Comparison of ENCODE assay signal across 22 mouse cellular contexts in genomic region chr3:107749446-107749845, GRCm38 (mm10). TPM values are rescaled to one million over a fixed set of nuclear protein-coding genes. Genes with fewer than 3 reads are reported as not detected.
DNase-seq lines count a peak whose midpoint lies in the region; ATAC-seq and TF ChIP-seq lines count a peak whose summit lies in the region.
"Had no signal": no experiment of that assay in that cellular context is flagged by ENCODE, and none has a peak within 500 bp of the region (broad histone marks: within the 10 kb centered on the region; RNA-seq: fewer than 3 reads in every experiment).

No protein-coding gene starts in this region.

- no peaks in the 10 kb centered on the region for H3K27me3 ChIP-seq in forebrain, embryonic 10.5 days (ENCODE audit: poor library complexity, severe bottlenecking)
- no peaks in the 10 kb centered on the region for H3K27me3 ChIP-seq in forebrain, embryonic 13.5 days
- H3K27me3 ChIP-seq in kidney, adult 2 months (replicated peaks; ENCODE audit: control insufficient read depth, insufficient read depth, low read length), result no peaks in the 10 kb centered on the region
- no peaks in the 10 kb centered on the region for H3K27me3 ChIP-seq in midbrain, embryonic 16.5 days (ENCODE audit: control insufficient read depth, insufficient read depth, low read depth, low read length)
- no peaks in the 10 kb centered on the region for H3K27me3 ChIP-seq in midbrain, embryonic 11.5 days (ENCODE audit: control insufficient read depth, insufficient read depth, low read length)
- peaks cover 3% of the 10 kb centered on the region; the same call in 1 of the 2 replicates for H3K27me3 ChIP-seq in limb, embryonic 10.5 days (ENCODE audit: low read depth, poor library complexity, severe bottlenecking)
- H3K27me3 ChIP-seq: liver, embryonic 13.5 days; neural tube, embryonic 13.5 days; Patski had no signal

- H3K36me3 ChIP-seq in forebrain, embryonic 10.5 days (replicated peaks), result peaks cover 73% of the 10 kb centered on the region
- 0 out of 2 replicates have a peak, but pooled peaks cover 20% of the 10 kb centered on the region for H3K36me3 ChIP-seq in forebrain, embryonic 13.5 days (ENCODE audit: poor library complexity, severe bottlenecking)
- H3K36me3 ChIP-seq in kidney, adult 2 months (ENCODE audit: control insufficient read depth, insufficient read depth, low read length), result no peaks in the 10 kb centered on the region
- no peaks in the 10 kb centered on the region for H3K36me3 ChIP-seq in midbrain, embryonic 16.5 days (ENCODE audit: control insufficient read depth, insufficient read depth, low read length)
- peaks cover 6% of the 10 kb centered on the region; the same call in 1 of the 2 replicates for H3K36me3 ChIP-seq in midbrain, embryonic 11.5 days (ENCODE audit: control insufficient read depth, insufficient read depth, low read length)
- peaks cover 31% of the 10 kb centered on the region for H3K36me3 ChIP-seq in limb, embryonic 10.5 days

- no peak overlapping the region for H3K4me3 ChIP-seq in forebrain, embryonic 10.5 days
- H3K4me3 ChIP-seq in forebrain, embryonic 13.5 days, result no peak overlapping the region
- no peak overlapping the region for H3K4me3 ChIP-seq in kidney, adult 2 months (ENCODE audit: insufficient read depth, low read depth, low read length)
- H3K4me3 ChIP-seq in midbrain, embryonic 16.5 days (ENCODE audit: low read depth, low read length), result no peak overlapping the region
- no peak overlapping the region for H3K4me3 ChIP-seq in midbrain, embryonic 11.5 days (ENCODE audit: low read depth, low read length)
- H3K4me3 ChIP-seq in limb, embryonic 10.5 days, result no peak overlapping the region
- H3K4me3 ChIP-seq: erythroblast, embryonic 14.5 days; heart, embryonic 13.5 days; left cerebral cortex, adult 2 months; liver, embryonic 13.5 days; neural tube, embryonic 13.5 days had no signal

- no peak overlapping the region for H3K4me2 ChIP-seq in forebrain, embryonic 13.5 days
- H3K4me2 ChIP-seq in midbrain, embryonic 16.5 days (ENCODE audit: low read length), result no peak overlapping the region
- H3K4me2 ChIP-seq in midbrain, embryonic 11.5 days, result no peak overlapping the region
- H3K4me2 ChIP-seq: heart, embryonic 13.5 days; liver, embryonic 13.5 days; neural tube, embryonic 13.5 days had no signal

- no peak for TF ChIP-seq CTCF in kidney, adult 2 months (conservative IDR thresholded peaks at IDR 0.05; ENCODE audit: insufficient read depth, insufficient read length, low read depth, low read length)

- 88% methylated on average over 4 of the region's 4 CpGs for WGBS in forebrain, embryonic 10.5 days
- WGBS in forebrain, embryonic 13.5 days, result 70% methylated on average over 4 of the region's 4 CpGs
- 81% methylated on average over 4 of the region's 4 CpGs for WGBS in kidney, adult 2 months
- WGBS in midbrain, embryonic 16.5 days, result 67% methylated on average over 4 of the region's 4 CpGs
- 85% methylated on average over 4 of the region's 4 CpGs for WGBS in midbrain, embryonic 11.5 days
- WGBS in limb, embryonic 10.5 days, result 87% methylated on average over 4 of the region's 4 CpGs

- H3K9me3 ChIP-seq in forebrain, embryonic 10.5 days, result no peaks in the 10 kb centered on the region
- no peaks in the 10 kb centered on the region for H3K9me3 ChIP-seq in forebrain, embryonic 13.5 days (replicated peaks)
- no peaks in the 10 kb centered on the region for H3K9me3 ChIP-seq in midbrain, embryonic 16.5 days (replicated peaks; ENCODE audit: control insufficient read depth, low read length, poor library complexity, severe bottlenecking)
- H3K9me3 ChIP-seq in midbrain, embryonic 11.5 days (ENCODE audit: control insufficient read depth, low read length), result no peaks in the 10 kb centered on the region
- H3K9me3 ChIP-seq in limb, embryonic 10.5 days (replicated peaks), result no peaks in the 10 kb centered on the region
- H3K9me3 ChIP-seq: heart, embryonic 13.5 days; liver, embryonic 13.5 days; neural tube, embryonic 13.5 days had no signal

- no peak overlapping the region for H3K9ac ChIP-seq in forebrain, embryonic 13.5 days
- H3K9ac ChIP-seq in midbrain, embryonic 16.5 days (ENCODE audit: low read depth, low read length), result no peak overlapping the region
- H3K9ac ChIP-seq in midbrain, embryonic 11.5 days (ENCODE audit: low read length), result no peak overlapping the region
- H3K9ac ChIP-seq: forebrain, postnatal 0 days; heart, embryonic 13.5 days; liver, embryonic 13.5 days; neural tube, embryonic 13.5 days had no signal

- 0 out of 2 replicates have a peak overlapping the region, but pooled peaks have one; percentile 5 for H3K27ac ChIP-seq in forebrain, embryonic 10.5 days
- no peak overlapping the region for H3K27ac ChIP-seq in forebrain, embryonic 13.5 days
- H3K27ac ChIP-seq in kidney, adult 2 months (ENCODE audit: insufficient read depth, low read depth, low read length), result no peak overlapping the region
- no peak overlapping the region for H3K27ac ChIP-seq in midbrain, embryonic 16.5 days (ENCODE audit: low read length)
- H3K27ac ChIP-seq in midbrain, embryonic 11.5 days (ENCODE audit: low read depth, low read length), result no peak overlapping the region
- 0 out of 2 replicates have a peak overlapping the region, but pooled peaks have one; percentile 22 for H3K27ac ChIP-seq in limb, embryonic 10.5 days
- H3K27ac ChIP-seq: heart, embryonic 13.5 days; left cerebral cortex, adult 2 months; liver, embryonic 13.5 days; neural tube, embryonic 13.5 days had no signal

- ATAC-seq in forebrain, embryonic 13.5 days, result no peak
- 0 out of 2 replicates have a peak, but pooled peaks have one; percentile 32 for ATAC-seq in midbrain, embryonic 16.5 days
- ATAC-seq in midbrain, embryonic 11.5 days (ENCODE audit: low FRiP score), result no peak
- ATAC-seq: forebrain, postnatal 0 days; lung, postnatal 0 days; Patski had no signal

- H3K4me1 ChIP-seq in forebrain, embryonic 10.5 days, result no peaks in the 10 kb centered on the region
- H3K4me1 ChIP-seq in forebrain, embryonic 13.5 days, result peaks cover 16% of the 10 kb centered on the region
- no peaks in the 10 kb centered on the region for H3K4me1 ChIP-seq in kidney, adult 2 months (ENCODE audit: control insufficient read depth, insufficient read depth, low read length)
- no peaks in the 10 kb centered on the region for H3K4me1 ChIP-seq in midbrain, embryonic 16.5 days (ENCODE audit: control insufficient read depth, insufficient read depth, low read length)
- no peaks in the 10 kb centered on the region for H3K4me1 ChIP-seq in midbrain, embryonic 11.5 days (ENCODE audit: control insufficient read depth, insufficient read depth, low read length)
- H3K4me1 ChIP-seq in limb, embryonic 10.5 days, result peaks cover 16% of the 10 kb centered on the region; the same call in 1 of the 2 replicates
- H3K4me1 ChIP-seq: heart, embryonic 13.5 days; neural tube, embryonic 13.5 days had no signal

- no peak for TF ChIP-seq POLR2A in kidney, adult 2 months (IDR thresholded peaks at IDR 0.05; ENCODE audit: low read depth, low read length)

- DNase-seq in forebrain, embryonic 10.5 days (ENCODE audit: extremely low spot score, low spot score), result no peak
- DNase-seq in kidney, adult 2 months, result peak; percentile 26
- DNase-seq in kidney, adult 11 months, result no peak
- DNase-seq in midbrain, embryonic 11.5 days (ENCODE audit: low spot score, missing footprints), result no peak
- no peak for DNase-seq in limb, embryonic 10.5 days (ENCODE audit: low spot score)
- DNase-seq in B cell, adult 2 months, result no peak
- DNase-seq: adrenal gland, postnatal 10 days; forebrain, postnatal 0 days; gastrocnemius, postnatal 36 days; kidney, adult 9 months; layer of hippocampus, adult 9-11 months; liver, embryonic 13.5 days; right cerebral cortex, adult 18-20 months; thymus, postnatal 25 days had no signal

RNA-seq across cellular contexts. Expression of gene Csf1, which starts 10.8 kb away (rescaled TPM):
- polyA plus RNA-seq in forebrain, embryonic 10.5 days (2016; fragmentation: Nextera tagmentation; extraction: Ambion mirVana), result 4.6 and 4.8 TPM in 2 replicates
- polyA plus RNA-seq in forebrain, embryonic 13.5 days (2015; fragmentation: Nextera tagmentation; extraction: Ambion mirVana), result 4.5 and 4.9 TPM in 2 replicates
- polyA plus RNA-seq in kidney, adult 2 months (2012; rRNA removed), result 10.7 and 12.4 TPM in 2 replicates
- 6.0 and 6.3 TPM in 2 replicates for polyA plus RNA-seq in midbrain, embryonic 16.5 days (2015; fragmentation: Nextera tagmentation; extraction: Ambion mirVana)
- polyA plus RNA-seq in midbrain, embryonic 11.5 days (2014; fragmentation: Nextera tagmentation; extraction: Ambion mirVana), result 4.6 and 5.7 TPM in 2 replicates
- 3.4 and 4.6 TPM in 2 replicates for polyA plus RNA-seq in limb, embryonic 10.5 days (2016; fragmentation: Nextera tagmentation; extraction: Ambion mirVana)

RNA-seq across cellular contexts. Expression of gene Ahcyl1, which starts 53.1 kb away (rescaled TPM):
- 92.3 and 92.4 TPM in 2 replicates for polyA plus RNA-seq in forebrain, embryonic 10.5 days (2016; fragmentation: Nextera tagmentation; extraction: Ambion mirVana)
- 98.6 and 106 TPM in 2 replicates for polyA plus RNA-seq in forebrain, embryonic 13.5 days (2015; fragmentation: Nextera tagmentation; extraction: Ambion mirVana)
- 88.6 and 101 TPM in 2 replicates for polyA plus RNA-seq in kidney, adult 2 months (2012; rRNA removed)
- polyA plus RNA-seq in midbrain, embryonic 16.5 days (2015; fragmentation: Nextera tagmentation; extraction: Ambion mirVana), result 112 and 114 TPM in 2 replicates
- polyA plus RNA-seq in midbrain, embryonic 11.5 days (2014; fragmentation: Nextera tagmentation; extraction: Ambion mirVana), result 127 and 132 TPM in 2 replicates
- 83.4 and 98.2 TPM in 2 replicates for polyA plus RNA-seq in limb, embryonic 10.5 days (2016; fragmentation: Nextera tagmentation; extraction: Ambion mirVana)

Comparison
In these comparisons a context has a peak if more than half of its experiments do, and no peak if none do; other contexts are left out.
1. H3K27ac ChIP-seq: peak in forebrain, embryonic 10.5 days (single experiment) and limb, embryonic 10.5 days (single experiment); none in forebrain, embryonic 13.5 days (single experiment), kidney, adult 2 months (single experiment), midbrain, embryonic 16.5 days (single experiment) and midbrain, embryonic 11.5 days (single experiment).